Mouse (Mus musculus): ENCODE data around the gene Rpl12.

- TF ChIP-seq CTCF (IDR thresholded peaks at IDR 0.05; ENCODE audit: borderline replicate concordance, extremely low read depth, insufficient read depth, insufficient read length): no peak
- TF ChIP-seq POLR2A (IDR thresholded peaks at IDR 0.05; ENCODE audit: borderline replicate concordance, extremely low read depth, insufficient read depth, insufficient read length, poor library complexity, severe bottlenecking): no peak
Measured at GRCm38 (mm10) chr2:32924306-32924844, 37.0 kb upstream of the Rpl12 start.
